Mouse (Mus musculus): ENCODE results near the gene Kctd7. TPM values are rescaled to one million over a fixed set of nuclear protein-coding genes. Genes with fewer than 3 reads are reported as not detected.

Kctd7 gene
- 5.2 and 5.5 TPM in 2 replicates for polyA plus RNA-seq (2012; rRNA removed; ENCODE audit: low replicate concordance)

DNA sequence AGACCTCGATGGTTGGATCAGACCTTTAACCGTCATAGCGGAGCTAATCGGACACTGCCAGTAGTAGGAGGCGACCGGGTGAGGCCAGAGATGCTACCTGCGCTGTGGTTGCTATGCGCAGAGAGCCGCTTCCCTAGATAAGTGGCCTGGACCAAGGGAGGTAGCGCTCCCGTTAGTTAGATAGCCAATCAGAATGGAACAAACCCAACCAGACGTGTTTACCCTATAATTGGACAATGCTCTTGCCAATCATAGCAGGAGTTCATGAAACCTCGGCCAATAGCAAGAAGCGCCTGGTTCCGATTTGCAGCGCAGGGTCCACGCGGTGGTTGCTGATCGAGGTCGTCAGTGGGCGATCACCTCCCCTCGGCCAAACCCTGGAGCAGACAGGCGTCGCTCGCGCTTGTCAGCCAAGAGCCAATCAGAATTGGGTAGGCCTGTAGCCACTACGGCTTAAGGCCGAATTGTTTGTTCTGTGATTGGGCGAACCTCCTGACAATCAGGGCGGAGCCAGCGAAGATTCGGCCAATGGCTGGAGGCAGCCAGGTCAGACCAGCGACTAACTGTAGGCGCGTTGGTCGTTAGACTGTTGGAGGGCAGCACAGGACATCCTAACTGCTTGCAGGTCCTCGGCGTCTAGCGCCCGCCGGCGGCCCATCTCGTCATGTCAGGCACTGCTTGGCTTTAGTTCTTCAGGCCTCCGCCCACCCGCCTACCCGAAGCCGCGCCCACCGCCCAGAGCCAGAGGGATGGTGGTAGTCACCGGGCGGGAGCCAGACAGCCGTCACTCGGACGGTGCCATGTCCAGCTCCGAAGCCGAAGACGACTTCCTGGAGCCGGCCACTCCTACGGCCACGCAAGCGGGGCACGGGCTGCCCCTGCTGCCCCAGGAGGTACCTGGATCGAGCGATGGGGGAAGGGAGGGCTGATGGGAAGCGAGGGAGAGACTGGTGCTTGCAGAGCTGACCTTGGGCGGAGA, at the start of gene Kctd7:
Gene Kctd7 (plus strand): TSS at position 528 of the 979 bp plus-strand sequence.

DNA sequence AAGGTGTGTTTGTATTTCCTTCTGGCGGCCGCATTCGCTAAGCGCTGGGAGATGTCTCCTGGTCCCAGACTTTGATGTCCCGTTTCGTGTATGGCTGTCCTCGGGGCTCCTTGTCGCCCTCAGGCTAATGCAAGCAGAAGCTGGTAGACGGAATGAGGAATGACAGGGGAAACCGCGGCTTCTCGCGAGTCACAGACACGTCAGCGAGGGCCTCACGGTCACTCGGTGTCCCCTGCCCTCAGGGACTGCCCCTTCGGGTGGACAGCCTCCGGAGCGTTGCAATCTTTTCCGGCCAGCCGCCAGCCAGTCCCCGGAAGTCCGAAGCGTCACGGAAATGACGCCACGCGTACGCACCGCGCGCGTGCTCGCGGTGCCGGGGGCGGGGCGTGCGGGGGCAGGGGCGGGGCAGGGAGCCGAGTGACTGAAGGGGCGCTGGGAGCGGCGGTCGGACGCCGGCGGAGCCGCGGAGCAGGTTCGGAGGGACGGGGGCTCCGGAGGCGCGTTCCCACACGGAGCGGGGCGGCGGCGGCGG, 26.8 kb downstream of the Kctd7 start, which contains the start of gene Rabgef1:
Gene Rabgef1 (plus strand): TSS at position 376 of the 532 bp plus-strand sequence.

Other genes starting within 250 kb of the Kctd7 start
- 1.2 and 5.0 TPM in 2 replicates for gene Zbed5, start 249.1 kb upstream of the Kctd7 start, polyA plus RNA-seq (2012; rRNA removed; ENCODE audit: low replicate concordance)
- gene Phkg1, start 246.3 kb upstream of the Kctd7 start, polyA plus RNA-seq (2012; rRNA removed; ENCODE audit: low replicate concordance): 10.4 and 17.3 TPM in 2 replicates
- 5.1 TPM in 2 replicates for gene Nupr1l, start 236.3 kb upstream of the Kctd7 start, polyA plus RNA-seq (2012; rRNA removed; ENCODE audit: low replicate concordance)
- 31.3 and 47.5 TPM in 2 replicates for gene Vkorc1l1, start 202.9 kb upstream of the Kctd7 start, polyA plus RNA-seq (2012; rRNA removed; ENCODE audit: low replicate concordance)
- gene Gusb, start 141.8 kb upstream of the Kctd7 start, polyA plus RNA-seq (2012; rRNA removed; ENCODE audit: low replicate concordance): 76.8 and 79.5 TPM in 2 replicates
- 37.0 and 57.9 TPM in 2 replicates for gene Asl, start 115.6 kb upstream of the Kctd7 start, polyA plus RNA-seq (2012; rRNA removed; ENCODE audit: low replicate concordance)
- gene Crcp, start 115.6 kb upstream of the Kctd7 start, polyA plus RNA-seq (2012; rRNA removed; ENCODE audit: low replicate concordance): 14.3 and 16.6 TPM in 2 replicates
- 36.5 and 54.9 TPM in 2 replicates for gene Tpst1, start 71.5 kb upstream of the Kctd7 start, polyA plus RNA-seq (2012; rRNA removed; ENCODE audit: low replicate concordance)
- gene Rabgef1, start 26.9 kb downstream of the Kctd7 start, polyA plus RNA-seq (2012; rRNA removed; ENCODE audit: low replicate concordance): 19.3 and 23.3 TPM in 2 replicates
- gene Tmem248, start 72.2 kb downstream of the Kctd7 start, polyA plus RNA-seq (2012; rRNA removed; ENCODE audit: low replicate concordance): 32.6 and 38.3 TPM in 2 replicates
- gene Sbds, start 110.7 kb downstream of the Kctd7 start, polyA plus RNA-seq (2012; rRNA removed; ENCODE audit: low replicate concordance): 28.0 and 41.8 TPM in 2 replicates
- 14.2 and 15.4 TPM in 2 replicates for gene Tyw1, start 110.8 kb downstream of the Kctd7 start, polyA plus RNA-seq (2012; rRNA removed; ENCODE audit: low replicate concordance)
- not detected in 2 replicates for gene Caln1, start 224.6 kb downstream of the Kctd7 start, polyA plus RNA-seq (2012; rRNA removed; ENCODE audit: low replicate concordance)
- gene A330070K13Rik, start 239.8 kb downstream of the Kctd7 start, polyA plus RNA-seq (2012; rRNA removed; ENCODE audit: low replicate concordance): not detected in 2 replicates